Mouse (Mus musculus) CH12.LX (cell line): Measurements from ENCODE around the gene Hoxc4. TPM values are rescaled to one million over a fixed set of nuclear protein-coding genes. Genes with fewer than 3 reads are reported as not detected.

ENCODE experiments used
- DNase-seq: peaks from one replicate; pipeline ENCODE4 v3.0.0-alpha.2; 2013; ENCODE audit errors: extremely low read depth
- H3K27ac ChIP-seq: 2 replicates; pipeline ENCODE4 v1.5.1; 2012; ENCODE audit warnings: low read depth, mild to moderate bottlenecking, control low read depth, moderate library complexity; ENCODE audit not compliant: insufficient read depth
- H3K27me3 ChIP-seq: replicated peaks from 2 replicates; pipeline ENCODE3; 2012; ENCODE audit warnings: inconsistent platforms
- H3K36me3 ChIP-seq, 2 experiments: replicated peaks in 1 of 2; 2 replicates each; pipeline versions ENCODE3 to v1.6.1; 2012; ENCODE audit warnings: inconsistent platforms in 1 of 2, low read length in 1 of 2, mild to moderate bottlenecking in 1 of 2, mixed read lengths in 1 of 2, moderate library complexity in 1 of 2; ENCODE audit not compliant: control insufficient read depth in 1 of 2, insufficient read depth in 1 of 2
- H3K4me1 ChIP-seq, 2 experiments: 2 replicates each; pipeline ENCODE4 v1.6.1; 2012; ENCODE audit warnings: inconsistent platforms in 1 of 2, moderate library complexity in 1 of 2; ENCODE audit not compliant: insufficient read depth in 2 of 2, control insufficient read depth in 1 of 2
- H3K4me2 ChIP-seq: 2 replicates; pipeline ENCODE4 v1.6.1; 2012; ENCODE audit warnings: low read depth, mild to moderate bottlenecking, control low read depth; ENCODE audit not compliant: poor library complexity, insufficient read depth, severe bottlenecking
- H3K4me3 ChIP-seq, 3 experiments: fragments of 150-350 bp in 1 of 3; sonication (generic) in 1 of 3; replicated peaks in 1 of 3; 2 replicates each; pipeline versions ENCODE3 to v1.5.1; 2011 to 2012; ENCODE audit warnings: low read depth in 2 of 3, low read length in 2 of 3, mild to moderate bottlenecking in 2 of 3, moderate library complexity in 2 of 3, control low read depth in 1 of 3, improper control_type of control experiment in 1 of 3, inconsistent platforms in 1 of 3, mixed read lengths in 1 of 3; ENCODE audit not compliant: poor library complexity in 1 of 3
- H3K79me2 ChIP-seq: replicated peaks from 2 replicates; pipeline ENCODE4 v1.6.1; 2012; ENCODE audit warnings: mild to moderate bottlenecking, moderate library complexity; ENCODE audit not compliant: control insufficient read depth, poor library complexity, insufficient read depth, severe bottlenecking; ENCODE audit errors: extremely low read depth
- H3K9ac ChIP-seq: 2 replicates; pipeline ENCODE4 v1.6.1; 2012; ENCODE audit warnings: low read depth, mild to moderate bottlenecking, control low read depth, moderate library complexity; ENCODE audit not compliant: insufficient read depth
- H3K9me3 ChIP-seq: replicated peaks from 2 replicates; pipeline ENCODE3; 2012; ENCODE audit warnings: low read length, inconsistent platforms, mixed read lengths
- CHD2 ChIP-seq: IDR thresholded peaks from 2 replicates; pipeline ENCODE4 v1.6.1; 2011; ENCODE audit warnings: low read length, improper control_type of control experiment
- CTCF ChIP-seq, 2 experiments: IDR thresholded peaks in 1 of 2; conservative IDR thresholded peaks in 1 of 2; 2 replicates each; pipeline ENCODE4 v1.5.1; 2011 to 2012; ENCODE audit warnings: low read depth in 2 of 2, low read length in 2 of 2, improper control_type of control experiment in 1 of 2, inconsistent platforms in 1 of 2, mild to moderate bottlenecking in 1 of 2, moderate library complexity in 1 of 2
- E2F4 ChIP-seq: IDR thresholded peaks from 2 replicates; pipeline ENCODE4 v1.6.1; 2011; ENCODE audit warnings: low read depth, low read length, improper control_type of control experiment; ENCODE audit not compliant: insufficient replicate concordance
- ELF1 ChIP-seq: IDR thresholded peaks from 2 replicates; pipeline ENCODE4 v1.6.1; 2014; ENCODE audit warnings: low read depth, mild to moderate bottlenecking, inconsistent platforms, low read length, improper control_type of control experiment
- ETS1 ChIP-seq: conservative IDR thresholded peaks from 2 replicates; pipeline ENCODE4 v1.6.1; 2012; ENCODE audit warnings: low read depth, mild to moderate bottlenecking, inconsistent platforms, low read length, improper control_type of control experiment, moderate library complexity
- HCFC1 ChIP-seq: IDR thresholded peaks from 2 replicates; pipeline ENCODE4 v1.6.1; 2012; ENCODE audit warnings: low read depth, mild to moderate bottlenecking, inconsistent platforms, low read length, improper control_type of control experiment
- JUN ChIP-seq: IDR thresholded peaks from 2 replicates; pipeline ENCODE4 v1.6.1; 2011; ENCODE audit warnings: low read depth, mild to moderate bottlenecking, low read length, improper control_type of control experiment, moderate library complexity; ENCODE audit not compliant: insufficient read depth
- JUND ChIP-seq: conservative IDR thresholded peaks from 2 replicates; pipeline ENCODE4 v1.6.1; 2011; ENCODE audit warnings: low read depth, low read length, improper control_type of control experiment
- KAT2A ChIP-seq: IDR thresholded peaks from 2 replicates; pipeline ENCODE4 v1.6.1; 2012; ENCODE audit warnings: low read length, improper control_type of control experiment, inconsistent platforms; ENCODE audit not compliant: insufficient replicate concordance
- MAFK ChIP-seq: IDR thresholded peaks from 2 replicates; pipeline ENCODE4 v1.6.1; 2011; ENCODE audit warnings: low read length, improper control_type of control experiment; ENCODE audit not compliant: insufficient replicate concordance
- MXI1 ChIP-seq: IDR thresholded peaks from 2 replicates; pipeline ENCODE4 v1.6.1; 2011; ENCODE audit warnings: mild to moderate bottlenecking, low read depth, low read length, improper control_type of control experiment
- MYC ChIP-seq: IDR thresholded peaks from 2 replicates; pipeline ENCODE4 v1.6.1; 2011; ENCODE audit warnings: low read depth, mild to moderate bottlenecking, improper control_type of control experiment, low read length
- NELFE ChIP-seq: IDR thresholded peaks from 2 replicates; pipeline ENCODE4 v1.6.1; 2011; ENCODE audit warnings: low read depth, low read length, improper control_type of control experiment
- NRF1 ChIP-seq: IDR thresholded peaks from 2 replicates; pipeline ENCODE4 v1.6.1; 2014; ENCODE audit warnings: low read depth, mild to moderate bottlenecking, inconsistent platforms, low read length, improper control_type of control experiment, moderate library complexity
- POLR2A ChIP-seq: IDR thresholded peaks from 2 replicates; pipeline ENCODE4 v1.6.1; 2011; ENCODE audit warnings: low read depth, mild to moderate bottlenecking, improper control_type of control experiment, low read length
- POLR2AphosphoS2 ChIP-seq: IDR thresholded peaks from 2 replicates; pipeline ENCODE4 v1.6.1; 2011; ENCODE audit warnings: low read depth, low read length, improper control_type of control experiment
- RCOR1 ChIP-seq: conservative IDR thresholded peaks from 2 replicates; pipeline ENCODE4 v1.6.1; 2012; ENCODE audit warnings: low read depth, mild to moderate bottlenecking, inconsistent platforms, low read length, improper control_type of control experiment
- SIN3A ChIP-seq: IDR thresholded peaks from 2 replicates; pipeline ENCODE4 v1.6.1; 2012; ENCODE audit warnings: low read length, improper control_type of control experiment, inconsistent platforms
- TBP ChIP-seq: conservative IDR thresholded peaks from 2 replicates; pipeline ENCODE4 v1.6.1; 2011; ENCODE audit warnings: low read depth, low read length, improper control_type of control experiment
- UBTF ChIP-seq: IDR thresholded peaks from 2 replicates; pipeline ENCODE4 v1.6.1; 2012; ENCODE audit warnings: low read depth, mild to moderate bottlenecking, inconsistent platforms, low read length, improper control_type of control experiment, moderate library complexity
- ZC3H11A ChIP-seq: IDR thresholded peaks from 2 replicates; pipeline ENCODE4 v1.6.1; 2012; ENCODE audit warnings: low read depth, mild to moderate bottlenecking, inconsistent platforms, low read length, improper control_type of control experiment
- ZMIZ1 ChIP-seq: IDR thresholded peaks from 2 replicates; pipeline ENCODE4 v1.6.1; 2012; ENCODE audit warnings: low read depth, mild to moderate bottlenecking, inconsistent platforms, low read length, improper control_type of control experiment
- dilution Hi-C: fragments of 300-500 bp; cut with MboI; formaldehyde crosslinking; loops from 2 replicates; pipeline ENCODE4 v1.14.3; 2020; ENCODE audit warnings: low sequenced_read_pairs; ENCODE audit not compliant: extremely low pct_unique_long_range_greater_than_20kb, extremely low pct_ligation_motif_present
- in situ Hi-C: fragments of 300-500 bp; cut with MboI; formaldehyde crosslinking; loops from 3 replicates; pipeline ENCODE4 v1.14.3; 2019; ENCODE audit warnings: low sequenced_read_pairs, low pct_ligation_motif_present, low pct_unique_long_range_greater_than_20kb, mixed read lengths
- polyA plus RNA-seq: library from polyadenylated mRNA; unstranded; fragments of >175 nt; gene quantifications from 2 replicates; pipeline ENCODE4 v1.2.1, GENCODE M21; 2012; ENCODE audit warnings: low read depth; ENCODE audit not compliant: insufficient read length
- total RNA-seq, 2 experiments: library from RNA; depleted of rRNA; stranded (reverse); fragments of 300-350 nt in 1 of 2; fragments of >200 nt in 1 of 2; gene quantifications; 2 replicates each; pipeline ENCODE4 v1.2.3; 2012 to 2014

Gene Hoxc4
- total and polyA plus RNA-seq, 3 experiments: 5.7 to 31.7 (median 8.6) TPM

DNA sequence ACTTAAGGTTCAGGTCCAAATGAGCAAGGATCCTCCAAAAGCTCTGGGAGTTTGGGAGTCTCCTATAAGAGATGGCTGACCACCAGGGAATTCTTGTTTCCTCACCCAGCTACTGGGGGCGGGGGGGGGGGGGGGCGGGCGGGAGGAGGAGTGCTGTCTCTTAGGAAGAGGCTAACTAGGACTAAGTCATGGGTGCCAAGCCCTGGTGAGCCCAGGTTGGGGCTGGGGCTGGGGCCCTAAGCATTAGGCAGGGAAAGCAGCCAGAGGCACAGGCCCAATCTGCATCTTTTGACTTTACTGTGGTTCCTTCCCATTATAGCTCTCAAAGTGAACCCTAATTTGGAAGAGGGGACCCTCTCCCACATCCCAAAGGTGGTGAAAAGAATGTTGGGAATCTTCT, 13.4 kb downstream of the Hoxc4 start:
- Histone ChIP-seq H3K27ac (no peak overlapping the region), H3K4me2 (no peak overlapping the region), H3K79me2 (peaks cover 5% of the 10 kb centered on the region), H3K4me1 (peaks cover 8 to 58% of the 10 kb centered on the region in 2 experiments; a peak in 3 of 4 replicates), H3K9me3 (no peaks in the 10 kb centered on the region), H3K27me3 (no peaks in the 10 kb centered on the region), H3K4me3 (no peak overlapping the region), H3K36me3 (peaks cover 0 to 7% of the 10 kb centered on the region in 2 experiments), H3K9ac (no peak overlapping the region)
- no peak for TF ChIP-seq E2F4
- no peak for TF ChIP-seq NELFE
- TF ChIP-seq ETS1: no peak
- no peak for TF ChIP-seq CTCF (conservative IDR thresholded peaks at IDR 0.05 in 1 of 2, IDR thresholded peaks at IDR 0.05 in 1 of 2; ENCODE audit: low read depth in 2 of 2, low read length in 2 of 2)
- no peak for TF ChIP-seq NRF1
- in situ Hi-C loops: no loop called here
- dilution Hi-C loops: no loop called here
- no peak for DNase-seq

DNA sequence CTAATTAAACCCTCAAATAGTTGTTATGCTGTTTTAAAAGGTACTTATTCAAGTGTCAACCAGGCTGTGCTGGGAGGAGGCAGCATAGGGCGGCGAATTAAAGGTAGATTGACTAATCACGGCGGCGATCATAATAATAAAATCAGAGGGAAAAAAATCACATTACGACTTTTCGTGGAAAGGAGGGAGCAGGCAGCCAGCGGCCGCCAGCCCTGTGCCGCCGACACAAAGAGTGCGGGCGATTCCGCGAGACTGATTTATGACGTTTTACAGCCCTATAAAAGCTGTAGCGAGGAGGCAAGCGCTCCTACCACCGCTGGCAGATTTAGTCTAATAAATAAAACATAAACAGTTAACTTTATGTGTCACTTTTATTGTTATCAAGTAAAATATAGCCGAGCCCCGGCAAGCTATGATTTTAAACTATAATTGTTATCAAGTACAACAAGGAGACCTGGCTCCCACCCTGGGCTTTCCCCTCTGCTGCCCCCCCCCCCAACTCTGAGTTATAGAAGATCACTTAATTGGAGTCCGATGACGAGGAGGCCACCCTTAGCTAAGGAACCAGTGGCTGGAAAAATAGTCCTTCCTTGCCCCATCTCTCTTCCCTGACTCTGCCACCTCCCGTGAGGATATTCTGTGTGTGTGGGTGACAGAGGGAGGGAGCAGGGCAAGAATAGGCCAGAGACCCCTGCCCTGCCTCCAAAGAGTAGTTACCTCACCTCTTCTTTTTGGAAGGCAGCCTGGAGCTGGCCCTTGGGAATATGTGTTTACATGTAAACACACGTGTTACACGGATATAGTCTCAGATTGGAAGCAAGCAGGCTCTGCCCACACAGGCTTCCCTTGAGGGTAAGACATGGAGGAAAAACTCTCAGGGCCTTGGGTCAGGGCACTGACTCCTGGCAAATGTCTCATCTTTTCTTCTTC, 14.2 kb downstream of the Hoxc4 start:
- Histone ChIP-seq H3K4me3 (no peak overlapping the region), H3K27ac (no peak overlapping the region), H3K9me3 (no peaks in the 10 kb centered on the region), H3K27me3 (no peaks in the 10 kb centered on the region)
- DNase-seq: no peak
- in situ Hi-C loops: no loop called here
- no peak for TF ChIP-seq JUND
- no peak for TF ChIP-seq ELF1
- no peak for TF ChIP-seq POLR2A
- TF ChIP-seq KAT2A: no peak
- TF ChIP-seq TBP: no peak
- TF ChIP-seq SIN3A: no peak
- TF ChIP-seq MXI1: no peak
- TF ChIP-seq ZC3H11A: no peak
- TF ChIP-seq CHD2: no peak
- no peak for TF ChIP-seq POLR2AphosphoS2
- TF ChIP-seq CTCF (conservative IDR thresholded peaks at IDR 0.05 in 1 of 2, IDR thresholded peaks at IDR 0.05 in 1 of 2; ENCODE audit: low read depth in 2 of 2, low read length in 2 of 2): no peak
- no peak for TF ChIP-seq ZMIZ1
- no peak for TF ChIP-seq RCOR1
- TF ChIP-seq JUN: no peak
- TF ChIP-seq UBTF: no peak
- no peak for TF ChIP-seq E2F4
- TF ChIP-seq HCFC1: no peak
- TF ChIP-seq MYC: no peak
- no peak for TF ChIP-seq MAFK
- TF ChIP-seq, all 38 proteins: peak for 0
- Histone ChIP-seq H3K36me3 (peaks cover 0 to 8% of the 10 kb centered on the region in 2 experiments), H3K4me1 (peaks cover 7 to 58% of the 10 kb centered on the region in 2 experiments; a peak in 3 of 4 replicates), H3K9ac (no peak overlapping the region), H3K4me2 (no peak overlapping the region), H3K79me2 (peaks cover 5% of the 10 kb centered on the region)
- dilution Hi-C loops: no loop called here
